Mouse (Mus musculus) liver, postnatal 0 days (tissue): ENCODE data around the gene Gfod1. TPM values are rescaled to one million over a fixed set of nuclear protein-coding genes. Genes with fewer than 3 reads are reported as not detected.

Experiments
- ATAC-seq: fragments of 200-750 bp; cut with Nextera tagmentation; 2 replicates; pipeline ENCODE4 v1.8.0; 2017; ENCODE audit warnings: mild to moderate bottlenecking, moderate library complexity
- DNase-seq: peaks from one replicate; pipeline ENCODE4 v3.0.0-alpha.2; 2016
- H3K27ac ChIP-seq: fragments of 300-500 bp; sonication (generic); 2 replicates; pipeline ENCODE4 v1.5.1; 2014; ENCODE audit warnings: antibody characterized with exemption, moderate library complexity, mild to moderate bottlenecking, low read depth
- H3K27me3 ChIP-seq: fragments of 300-500 bp; sonication (generic); 2 replicates; pipeline ENCODE4 v1.6.1; 2014; ENCODE audit warnings: low read length, control low read depth, mixed read lengths; ENCODE audit not compliant: insufficient read depth
- H3K36me3 ChIP-seq: fragments of 300-500 bp; sonication (generic); replicated peaks from 2 replicates; pipeline ENCODE4 v1.6.1; 2014; ENCODE audit warnings: mild to moderate bottlenecking, control low read depth, low read length, moderate library complexity, mixed read lengths; ENCODE audit not compliant: insufficient read depth
- H3K4me1 ChIP-seq: fragments of 300-500 bp; sonication (generic); 2 replicates; pipeline ENCODE4 v1.6.1; 2014; ENCODE audit warnings: antibody characterized with exemption, mild to moderate bottlenecking, control low read depth; ENCODE audit not compliant: insufficient read depth
- H3K4me2 ChIP-seq: fragments of 300-500 bp; sonication (generic); 2 replicates; pipeline ENCODE4 v1.6.1; 2014; ENCODE audit warnings: low read depth, mild to moderate bottlenecking, low read length, moderate library complexity, mixed read lengths
- H3K4me3 ChIP-seq: fragments of 300-500 bp; sonication (generic); 2 replicates; pipeline ENCODE4 v1.5.1; 2014; ENCODE audit warnings: low read depth, low read length
- H3K9ac ChIP-seq: fragments of 300-500 bp; sonication (generic); replicated peaks from 2 replicates; pipeline ENCODE4 v1.6.1; 2014; ENCODE audit warnings: mild to moderate bottlenecking, moderate library complexity
- H3K9me3 ChIP-seq: fragments of 300-500 bp; sonication (generic); 2 replicates; pipeline ENCODE4 v1.6.1; 2016; ENCODE audit warnings: mild to moderate bottlenecking, control low read depth, low read length, mixed read lengths
- CTCF ChIP-seq: sonication (generic); IDR thresholded peaks from 2 replicates; pipeline ENCODE4 v1.5.1; 2016; ENCODE audit warnings: antibody characterized with exemption, low read depth
- EP300 ChIP-seq: IDR thresholded peaks from 2 replicates; pipeline ENCODE4 v1.6.1; 2016; ENCODE audit warnings: antibody characterized with exemption, low read depth, mild to moderate bottlenecking
- WGBS: fragments of 180-500 bp; shearing (Covaris S2); extraction: QIAGEN DNeasy Blood & Tissue Kit; methylation state at CpG from one replicate; pipeline ENCODE4 v1.1.7; 2014; ENCODE audit not compliant: insufficient replicate concordance; 5-methylcytosine and 5-hydroxymethylcytosine counted together
- polyA plus RNA-seq: library from polyadenylated mRNA; unstranded; fragments of >200 nt; fragmentation: Nextera tagmentation; extraction: Ambion mirVana; gene quantifications from 2 replicates; pipeline ENCODE4 v1.2.1, GENCODE M21; 2015

The Gfod1 gene
- polyA plus RNA-seq = 0.58 and 0.81 TPM in 2 replicates

- TF ChIP-seq EP300 (no peak), CTCF (peak; percentile 65)
- DNase-seq (peak; percentile 97), ATAC-seq (peak; percentile 96)
- Histone ChIP-seq H3K4me1 (peaks cover 42% of the 10 kb centered on the region), H3K27me3 (peaks cover 5% of the 10 kb centered on the region), H3K4me3 (peak within 1 kb of the TSS; percentile 76), H3K9me3 (no peaks in the 10 kb centered on the region), H3K36me3 (no peaks in the 10 kb centered on the region), H3K4me2 (peak within 1 kb of the TSS; percentile 99), H3K9ac (peak within 1 kb of the TSS; percentile 69), H3K27ac (peak within 1 kb of the TSS; percentile 82)
- WGBS = 1% methylated on average over 37 of the region's 53 CpGs
Measured at GRCm38 (mm10) chr13:43304018-43304431, at the start of gene Gfod1. TSS of gene Gfod1 (minus strand) at chr13:43304172.

GRCm38 (mm10) chr13:43353356-43353755 lies 49.4 kb upstream of the Gfod1 start:
- Histone ChIP-seq H3K27me3 (no peaks in the 10 kb centered on the region), H3K36me3 (no peaks in the 10 kb centered on the region), H3K4me3 (no peak overlapping the region), H3K27ac (no peak overlapping the region), H3K4me2 (no peak overlapping the region), H3K9ac (no peak overlapping the region), H3K9me3 (no peaks in the 10 kb centered on the region), H3K4me1 (no peaks in the 10 kb centered on the region)
- 75% methylated on average over 4 of the region's 4 CpGs for WGBS
- no peak for DNase-seq
- ATAC-seq = no peak
- TF ChIP-seq EP300 (no peak), CTCF (no peak)

- Histone ChIP-seq H3K4me1 (no peaks in the 10 kb centered on the region), H3K4me2 (no peak overlapping the region), H3K27me3 (no peaks in the 10 kb centered on the region), H3K27ac (0 out of 2 replicates have a peak overlapping the region, but pooled peaks have one; percentile 1), H3K9me3 (no peaks in the 10 kb centered on the region), H3K36me3 (no peaks in the 10 kb centered on the region), H3K9ac (no peak overlapping the region), H3K4me3 (no peak overlapping the region)
- DNase-seq (no peak), ATAC-seq (no peak)
- 53% methylated on average over 9 of the region's 9 CpGs for WGBS
- TF ChIP-seq CTCF (no peak), EP300 (peak; percentile 59; the same call in 1 of the 2 replicates)
Measured at GRCm38 (mm10) chr13:43350489-43351169, 46.7 kb upstream of the Gfod1 start.

- Histone ChIP-seq H3K27me3 (no peaks in the 10 kb centered on the region), H3K4me2 (no peak overlapping the region), H3K36me3 (no peaks in the 10 kb centered on the region), H3K4me3 (no peak overlapping the region), H3K9me3 (no peaks in the 10 kb centered on the region), H3K27ac (no peak overlapping the region), H3K9ac (no peak overlapping the region), H3K4me1 (no peaks in the 10 kb centered on the region)
- 71% methylated on average over 8 of the region's 8 CpGs for WGBS
- DNase-seq (no peak), ATAC-seq (no peak)
- TF ChIP-seq CTCF (no peak), EP300 (no peak)
Measured at GRCm38 (mm10) chr13:43349376-43349775, 45.4 kb upstream of the Gfod1 start.

- TF ChIP-seq EP300 (no peak), CTCF (no peak)
- no peak overlapping the region for H3K9ac ChIP-seq
- H3K4me3 ChIP-seq = no peak overlapping the region
- no peak for DNase-seq
- H3K27me3 ChIP-seq = no peaks in the 10 kb centered on the region
- H3K4me2 ChIP-seq = no peak overlapping the region
- H3K27ac ChIP-seq = no peak overlapping the region
- no peak for ATAC-seq
- H3K9me3 ChIP-seq = no peaks in the 10 kb centered on the region
- H3K36me3 ChIP-seq = no peaks in the 10 kb centered on the region
- H3K4me1 ChIP-seq = no peaks in the 10 kb centered on the region
Measured at GRCm38 (mm10) chr13:43346825-43347224, 42.9 kb upstream of the Gfod1 start.

GRCm38 (mm10) chr13:43338632-43339031 lies 34.7 kb upstream of the Gfod1 start:
- Histone ChIP-seq H3K9me3 (no peaks in the 10 kb centered on the region), H3K27me3 (no peaks in the 10 kb centered on the region), H3K9ac (no peak overlapping the region), H3K27ac (0 out of 2 replicates have a peak overlapping the region, but pooled peaks have one; percentile 2), H3K36me3 (no peaks in the 10 kb centered on the region), H3K4me3 (no peak overlapping the region), H3K4me2 (no peak overlapping the region), H3K4me1 (peaks cover 14% of the 10 kb centered on the region)
- TF ChIP-seq CTCF (no peak), EP300 (no peak)
- DNase-seq (no peak), ATAC-seq (0 out of 2 replicates have a peak, but pooled peaks have one; percentile 17)
- 55% methylated on average over 4 of the region's 4 CpGs for WGBS
